Mouse (Mus musculus) fibroblast of lung, adult 2 months (primary cell): ENCODE measurements at regions not wholly inside any gene's neighbourhood (a gene's known extent, or its start where the extent isn't known, plus 50 kb on each side); places are given as distances from the start of the nearest gene placed in this dataset.
"Not testable (repeated sequence)": the region's sequence is repeated elsewhere in the genome, so short reads cannot be mapped to it uniquely, and the experiment has no call there.

Source experiments
- DNase-seq: peaks from one replicate; pipeline ENCODE4 v3.0.0-alpha.2; 2011; ENCODE audit warnings: low read depth

DNA sequence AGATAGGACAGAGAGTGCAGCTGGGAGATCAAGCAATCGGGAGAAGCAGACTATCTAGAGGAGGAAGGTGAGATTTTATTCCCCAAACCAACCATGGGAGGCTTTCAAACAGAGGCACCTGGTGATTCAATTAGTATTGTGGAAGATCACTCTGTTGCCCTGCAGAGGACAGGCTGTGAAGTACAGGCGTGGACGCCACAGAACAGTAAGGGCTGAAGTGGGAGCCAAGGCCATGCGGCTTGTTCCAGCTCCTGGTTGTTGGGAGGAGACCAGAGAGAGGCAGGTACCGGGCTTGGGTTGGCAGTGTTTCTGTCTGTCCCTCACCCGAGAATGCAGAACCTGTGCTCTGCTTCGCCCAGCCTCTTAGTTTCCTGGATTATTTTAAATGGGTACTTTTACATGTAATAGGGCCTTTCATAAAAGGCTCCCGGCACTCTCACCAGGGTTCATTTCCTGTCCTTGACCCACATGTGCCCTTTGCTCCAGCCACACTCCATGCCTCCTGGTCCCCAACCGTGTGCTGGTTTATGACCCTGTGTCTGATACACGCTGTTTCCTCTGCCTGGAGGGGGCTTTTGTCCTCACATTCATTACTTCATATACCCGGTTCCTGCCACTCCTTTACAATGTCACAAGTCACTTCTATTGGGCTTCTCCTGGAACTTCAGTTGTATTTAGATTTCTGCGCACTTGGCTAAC is 58.3 kb downstream of the Vcpkmt start:
- no peak for DNase-seq

DNA sequence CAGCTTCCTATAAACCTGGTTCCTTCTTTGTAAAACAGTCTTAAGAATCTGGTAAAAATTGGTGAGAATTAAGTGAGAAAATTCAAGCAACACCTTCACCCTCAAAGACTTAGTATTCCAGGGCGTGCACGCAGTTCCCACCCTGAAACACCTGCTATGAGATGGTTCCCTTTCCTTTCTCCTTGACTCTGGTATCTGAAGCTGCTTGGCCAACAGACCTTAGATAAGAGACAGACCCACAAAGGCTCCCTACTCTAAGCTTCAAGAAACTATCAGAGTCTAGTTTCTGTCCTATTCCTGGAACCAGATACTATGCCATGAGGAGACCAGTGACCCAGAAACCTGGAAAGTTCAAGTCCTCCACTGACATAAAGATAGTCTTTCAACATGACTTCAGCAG is 63.0 kb downstream of the Vcpkmt start:
- no peak for DNase-seq

DNA sequence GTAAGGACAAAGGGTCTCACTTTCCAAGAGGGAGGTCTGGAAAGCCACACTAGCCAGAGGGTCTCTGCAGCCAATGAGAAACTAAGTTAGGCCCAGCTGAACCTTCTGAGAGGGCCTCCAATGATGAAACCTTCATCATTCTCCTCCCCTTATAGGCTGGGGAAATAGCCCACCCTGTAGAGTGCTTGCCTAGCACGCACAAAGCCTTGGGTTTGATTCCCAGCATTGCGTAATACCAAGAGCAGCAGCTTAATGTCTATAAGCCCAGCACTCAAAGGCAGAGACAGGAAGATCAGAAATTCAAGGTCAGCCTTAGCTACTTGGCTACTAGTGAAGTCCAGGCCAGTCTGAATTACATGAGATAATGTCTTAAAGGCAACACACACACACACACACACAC is 63.8 kb downstream of the Vcpkmt start:
- no peak for DNase-seq

DNA sequence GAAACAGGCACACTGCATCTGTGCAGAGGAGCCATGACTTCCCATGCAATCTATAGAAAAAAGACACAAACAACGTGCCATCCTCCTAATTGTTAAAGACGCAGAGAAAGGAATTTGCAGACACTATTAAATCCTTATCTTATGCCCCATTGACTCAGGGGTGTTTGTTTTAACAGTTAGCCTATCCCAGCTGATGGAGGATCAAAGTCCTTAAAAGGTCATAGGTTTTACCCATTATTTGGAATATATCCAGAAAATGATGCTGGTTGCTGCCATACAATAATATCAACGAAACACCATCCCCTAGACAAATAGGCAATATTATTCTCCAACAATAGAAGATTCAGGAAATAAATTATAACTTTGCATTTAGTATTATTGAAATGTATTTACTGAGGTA is 65.2 kb downstream of the Vcpkmt start:
- DNase-seq = no peak

DNA sequence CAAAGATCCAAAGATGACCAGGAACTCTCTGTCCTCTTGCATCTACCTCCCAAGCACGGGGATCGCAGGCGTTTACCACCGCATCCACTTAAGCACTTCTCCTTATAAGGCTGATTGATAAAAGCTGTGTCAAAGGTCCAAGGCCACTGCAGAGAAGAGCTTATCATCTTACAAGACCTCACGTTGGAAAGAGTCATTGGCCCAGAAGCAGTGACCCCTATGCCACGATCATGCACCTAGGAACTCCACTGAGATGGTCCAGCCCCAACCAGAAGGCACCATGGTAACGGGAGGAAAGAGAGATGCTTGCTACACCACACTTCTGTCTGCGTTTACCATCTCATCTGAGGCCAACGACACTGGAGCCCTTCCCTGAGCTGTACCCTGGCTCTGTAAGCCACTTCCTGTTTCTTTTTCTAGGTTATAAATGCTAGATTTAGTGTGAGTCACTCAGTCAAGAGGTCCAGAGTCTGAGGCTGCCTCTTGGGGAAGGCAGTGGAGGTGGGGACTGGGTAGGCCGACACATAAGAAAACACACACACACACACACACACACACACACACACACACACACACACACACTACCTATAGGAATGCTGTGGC is 66.4 kb downstream of the Vcpkmt start:
- no peak for DNase-seq

DNA sequence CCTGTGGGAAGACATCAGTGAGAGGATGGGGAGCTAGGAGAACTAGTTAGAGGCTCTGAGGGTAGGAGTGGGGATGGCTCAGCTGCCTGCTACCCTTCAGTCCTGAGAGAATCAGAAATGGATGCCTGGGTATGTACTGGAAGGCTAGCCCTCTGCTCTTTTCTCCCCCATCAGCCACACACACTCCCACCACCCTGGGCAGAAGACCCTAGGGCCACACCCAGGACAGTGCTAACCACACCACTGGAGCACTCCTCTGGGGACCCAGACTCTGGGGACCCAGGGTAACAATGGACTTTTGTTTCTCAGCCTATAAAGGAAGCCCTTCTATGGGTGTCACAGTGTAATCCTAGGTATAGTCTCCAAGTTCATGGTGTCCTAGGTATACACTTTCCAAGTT is 67.0 kb downstream of the Vcpkmt start:
- no peak for DNase-seq

DNA sequence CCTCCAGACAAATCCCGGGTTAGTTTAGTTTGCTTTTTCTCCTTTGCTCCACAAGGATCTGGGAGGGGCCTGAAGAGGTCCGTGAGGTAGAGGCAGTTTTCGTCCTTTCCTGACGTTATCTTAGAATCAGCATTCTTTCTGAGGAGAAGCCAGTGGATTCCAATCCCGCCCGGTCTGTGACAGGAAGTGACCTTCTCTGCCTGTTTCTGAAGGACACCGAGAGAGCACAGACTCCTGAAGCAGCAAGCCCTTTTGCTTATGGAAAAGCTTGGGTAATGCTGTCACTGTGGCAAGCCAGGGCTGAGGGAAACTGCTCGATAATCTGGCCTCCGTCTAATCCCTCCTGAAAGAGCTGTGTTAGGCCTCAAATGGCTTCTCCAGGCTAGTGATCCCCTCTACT is 67.7 kb downstream of the Vcpkmt start:
- DNase-seq = no peak

DNA sequence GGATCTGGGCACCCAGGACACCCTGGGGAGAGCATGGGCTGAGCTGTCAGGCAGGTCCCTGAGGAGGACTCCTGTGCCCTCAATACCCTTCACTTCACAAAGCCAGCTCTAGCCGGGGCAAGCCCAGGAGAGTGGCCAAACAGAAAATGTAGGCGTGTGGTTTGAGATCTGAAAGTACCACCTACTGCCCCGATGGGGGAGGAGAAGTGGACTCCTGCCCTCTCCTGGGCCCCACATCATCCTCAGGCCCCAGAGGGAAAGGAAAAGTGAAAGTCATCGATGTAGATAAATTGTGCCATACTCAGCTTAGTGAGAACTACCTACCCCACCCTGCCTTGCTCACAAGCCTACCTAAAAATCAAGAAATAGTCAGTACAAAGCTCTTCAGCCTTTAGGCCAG is 69.7 kb downstream of the Vcpkmt start:
- no peak for DNase-seq

DNA sequence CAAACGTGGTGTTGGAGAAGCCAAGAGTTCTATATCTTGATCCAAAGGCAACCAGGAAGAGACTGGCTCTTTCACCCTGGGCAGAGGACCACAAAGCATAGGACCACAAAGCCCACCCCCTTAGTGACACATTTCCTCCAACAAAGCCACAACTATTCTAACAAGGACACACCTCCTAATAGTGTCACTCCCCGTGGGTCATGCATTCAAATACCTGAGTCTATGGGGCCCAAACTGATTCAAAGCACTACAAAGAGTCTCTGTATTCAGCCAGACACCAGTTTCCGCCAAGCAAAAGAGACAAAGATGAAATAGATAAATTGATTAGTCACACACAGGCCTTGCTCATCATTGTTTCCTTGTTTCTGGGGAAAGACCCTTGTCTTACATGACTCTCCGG is 72.1 kb downstream of the Vcpkmt start:
- no peak for DNase-seq

DNA sequence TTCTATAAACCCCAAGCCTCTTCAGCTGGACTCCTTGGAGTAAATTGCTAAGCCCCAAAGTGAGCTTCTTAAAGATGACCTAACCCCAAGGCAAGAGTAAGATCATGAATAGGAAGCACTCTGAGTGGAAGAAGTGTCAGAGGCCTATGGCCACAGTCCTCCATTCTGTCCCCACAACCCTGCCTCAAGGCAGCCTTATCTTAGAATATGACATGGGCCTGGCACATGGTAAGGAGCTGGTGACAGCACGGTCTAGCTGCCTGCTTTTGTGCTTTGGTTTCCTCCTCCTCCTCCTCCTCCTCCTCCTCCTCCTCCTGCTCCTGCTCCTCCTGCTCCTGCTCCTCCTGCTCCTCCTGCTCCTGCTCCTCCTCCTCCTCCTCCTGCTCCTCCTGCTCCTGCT is 73.6 kb downstream of the Vcpkmt start:
- not testable (repeated sequence) for DNase-seq

DNA sequence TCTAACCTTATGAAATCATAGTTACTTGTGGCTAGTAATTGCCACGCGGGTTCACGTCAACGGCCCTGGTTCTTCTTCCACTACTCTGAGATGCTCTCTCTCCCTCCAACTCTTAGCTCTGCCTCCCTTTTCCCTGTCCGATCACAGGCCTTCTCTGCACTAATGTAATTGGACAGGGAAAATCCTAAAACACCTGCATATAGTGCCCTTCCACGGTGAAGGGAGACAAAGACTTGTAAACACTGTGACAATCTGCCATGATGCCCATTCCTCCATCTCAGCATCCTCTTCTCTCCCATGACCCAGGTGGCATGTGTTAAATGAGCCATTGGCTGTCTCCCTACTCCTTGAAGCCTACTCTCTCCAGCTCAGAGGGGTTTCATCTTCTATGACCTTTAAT is 74.9 kb downstream of the Vcpkmt start:
- no peak for DNase-seq

DNA sequence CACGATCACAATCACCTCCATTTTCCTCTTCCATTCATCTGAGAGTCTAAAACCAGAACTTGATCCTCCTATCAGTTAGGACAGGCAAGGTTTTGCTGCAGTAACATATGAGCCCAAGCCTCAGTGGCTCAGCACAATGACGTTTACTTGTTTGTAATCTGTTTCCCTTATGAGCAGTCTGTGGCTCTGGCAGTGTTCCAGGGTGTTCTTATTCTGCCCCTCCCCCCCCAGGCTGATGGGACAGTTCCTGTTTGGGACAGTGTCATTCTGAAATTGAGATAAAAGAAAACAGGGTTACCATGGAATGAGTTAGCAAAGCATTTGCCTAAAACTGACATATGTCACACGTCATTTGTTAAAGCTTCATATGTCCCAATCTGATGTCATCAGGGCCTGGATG is 75.5 kb downstream of the Vcpkmt start:
- DNase-seq = no peak

DNA sequence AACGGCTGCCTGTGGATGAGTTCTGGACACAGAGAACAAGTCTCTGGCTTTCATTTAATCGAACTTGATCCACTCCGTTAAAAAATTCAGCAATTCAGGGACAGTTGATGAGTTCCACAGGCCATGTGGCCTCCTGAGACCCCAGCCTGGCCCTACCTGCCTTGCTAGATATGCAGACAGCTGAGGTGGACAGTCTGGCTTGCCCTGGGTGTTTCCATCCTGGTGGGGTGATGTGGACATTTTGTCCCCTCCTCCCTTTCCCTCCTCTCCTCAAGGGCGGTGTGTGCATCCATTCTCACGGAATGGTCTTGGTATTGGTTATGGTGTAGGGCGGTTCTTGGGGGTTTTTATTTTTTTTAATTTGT is 80.1 kb downstream of the Vcpkmt start:
- no peak for DNase-seq

DNA sequence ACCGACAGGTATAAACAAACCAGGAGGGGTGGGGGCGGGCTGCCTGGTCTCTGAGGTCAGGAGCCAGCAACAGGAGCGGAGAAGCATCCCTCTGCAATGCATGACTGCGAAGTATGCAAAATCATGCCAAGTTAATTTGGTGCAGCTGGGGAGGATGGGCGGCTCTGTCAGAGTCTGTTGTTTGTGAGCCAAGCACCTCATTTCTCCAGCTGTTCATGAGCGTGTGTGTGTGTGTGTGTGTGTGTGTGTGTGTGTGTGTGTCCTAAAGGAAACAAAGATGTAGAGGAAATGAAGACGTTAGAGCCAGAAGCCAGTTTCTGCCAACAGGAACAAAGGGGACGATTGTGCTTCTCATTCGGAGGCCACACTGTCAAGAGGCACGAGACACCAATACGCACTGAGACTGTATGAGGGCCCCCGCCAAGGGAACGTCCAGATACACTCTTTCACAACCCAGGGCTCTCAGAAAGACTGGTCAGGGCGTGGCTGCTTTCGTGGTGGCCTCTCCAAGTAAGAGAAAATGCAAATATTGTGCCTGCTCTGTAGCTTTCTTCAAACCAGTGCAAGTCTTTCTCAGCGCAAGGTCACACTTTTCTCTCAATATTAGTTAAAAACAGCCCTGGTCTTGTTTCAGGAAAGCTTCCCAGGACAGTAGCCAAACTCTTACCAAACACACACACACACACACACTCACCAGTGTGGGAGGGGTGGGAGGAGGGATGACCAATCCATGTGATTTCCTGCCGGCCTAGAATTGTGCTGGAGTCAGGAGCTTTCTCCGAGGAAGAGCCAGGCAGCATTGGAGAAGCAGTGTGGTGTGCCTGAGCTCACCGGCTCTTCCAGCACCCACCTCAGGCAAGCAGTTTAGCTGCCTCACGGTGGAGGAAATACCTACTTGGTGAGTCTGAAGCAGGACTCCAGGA is 80.8 kb downstream of the Vcpkmt start:
- DNase-seq = peak; percentile 97

DNA sequence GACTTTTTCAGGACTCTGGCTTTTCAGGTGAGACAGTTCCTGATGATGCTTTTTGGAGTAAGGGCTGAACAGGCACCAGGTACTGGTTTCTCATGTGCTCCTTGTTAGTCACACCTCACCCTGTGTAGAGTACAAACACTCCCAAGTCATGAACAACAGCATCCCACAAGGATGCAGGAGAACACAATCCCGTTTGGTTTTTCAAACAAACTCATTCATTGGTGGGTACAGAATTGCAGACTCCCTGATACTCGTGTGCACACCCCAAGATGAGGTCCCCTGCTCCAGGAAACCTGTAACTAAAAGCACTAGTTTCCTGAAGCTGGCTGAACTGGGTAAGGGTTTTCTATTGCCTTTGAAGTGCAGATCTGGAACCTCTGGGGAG is 81.5 kb downstream of the Vcpkmt start:
- no peak for DNase-seq

DNA sequence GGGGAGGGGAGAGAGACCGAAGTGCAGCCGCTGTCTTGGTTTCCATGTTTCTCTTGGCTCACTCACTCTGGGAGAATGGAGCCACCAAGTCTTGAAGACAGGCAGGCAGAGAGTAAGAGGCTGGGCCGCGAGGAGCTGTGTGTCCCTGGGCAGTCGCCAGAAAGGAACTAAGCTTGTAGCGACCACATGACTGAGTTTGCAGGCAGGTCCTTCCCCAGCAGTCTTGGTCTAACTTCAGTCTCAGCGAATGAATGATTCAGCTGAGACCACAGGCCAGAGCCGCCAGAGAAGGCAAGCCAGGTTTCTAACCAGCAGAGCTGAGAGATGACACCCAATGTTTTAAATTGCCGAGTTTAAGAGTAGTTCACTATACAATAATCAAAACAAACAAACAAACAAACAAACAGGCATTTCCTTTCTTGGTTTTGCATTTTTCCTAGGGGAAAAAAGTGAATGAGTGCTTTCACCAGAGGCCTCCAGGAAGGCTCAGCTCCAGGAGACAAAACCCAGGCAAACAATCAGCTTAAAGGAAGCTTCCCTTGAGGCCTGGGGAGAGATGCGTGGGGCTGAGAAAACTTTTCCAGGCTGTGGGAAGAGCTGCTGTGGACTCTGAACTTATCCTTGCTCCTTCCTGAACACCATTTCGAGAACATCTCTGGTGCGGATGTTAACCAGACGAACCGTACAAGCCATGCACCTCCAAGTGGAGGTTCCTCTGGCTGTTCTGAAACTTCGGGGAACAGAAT is 82.1 kb downstream of the Vcpkmt start:
- DNase-seq = no peak

DNA sequence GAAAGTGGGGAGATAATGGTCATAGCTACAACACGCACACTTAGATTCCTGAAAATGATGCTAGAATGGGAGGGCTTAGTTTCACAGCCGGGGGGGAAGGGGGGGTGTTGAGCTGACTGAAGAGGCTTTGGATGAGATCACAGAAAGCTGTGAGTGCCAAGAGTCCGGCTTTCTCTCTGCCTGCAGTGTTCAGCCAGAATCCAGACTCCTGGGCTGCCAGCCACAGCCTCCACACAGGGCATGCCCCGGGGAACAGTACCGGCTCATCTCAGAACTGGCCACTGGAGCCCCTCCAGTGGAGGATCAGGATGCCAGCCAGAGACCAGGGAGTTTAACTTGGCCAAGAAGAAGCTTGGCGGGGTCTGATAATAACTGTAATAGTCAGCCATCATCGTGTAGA is 85.7 kb downstream of the Vcpkmt start:
- peak; percentile 91 for DNase-seq

DNA sequence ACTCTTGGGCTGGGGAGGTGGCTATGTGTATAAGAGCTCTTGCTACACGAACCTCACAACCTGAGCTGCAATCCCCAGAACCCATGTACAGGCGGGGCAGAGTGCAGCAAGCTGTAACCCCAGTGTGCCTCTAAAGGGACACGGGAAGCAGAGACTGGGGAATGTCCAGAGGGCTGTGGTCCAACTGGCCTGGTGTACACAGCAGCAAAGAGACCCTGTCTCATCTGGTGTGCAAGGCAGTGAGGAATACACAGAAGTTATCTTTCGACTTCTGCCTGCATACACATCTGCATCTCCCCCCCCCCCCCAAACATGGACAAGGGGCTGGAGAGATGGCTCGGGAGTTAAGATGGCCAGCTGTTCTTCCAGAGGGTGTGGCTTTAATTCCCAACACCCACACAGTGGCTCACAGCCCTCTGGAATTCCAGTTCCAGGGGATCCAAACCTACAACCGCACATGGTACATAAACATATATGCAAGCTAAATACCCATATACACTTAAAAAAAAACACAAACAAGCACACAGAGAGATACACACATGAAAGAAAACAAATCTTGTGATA is 86.4 kb downstream of the Vcpkmt start:
- DNase-seq = no peak

DNA sequence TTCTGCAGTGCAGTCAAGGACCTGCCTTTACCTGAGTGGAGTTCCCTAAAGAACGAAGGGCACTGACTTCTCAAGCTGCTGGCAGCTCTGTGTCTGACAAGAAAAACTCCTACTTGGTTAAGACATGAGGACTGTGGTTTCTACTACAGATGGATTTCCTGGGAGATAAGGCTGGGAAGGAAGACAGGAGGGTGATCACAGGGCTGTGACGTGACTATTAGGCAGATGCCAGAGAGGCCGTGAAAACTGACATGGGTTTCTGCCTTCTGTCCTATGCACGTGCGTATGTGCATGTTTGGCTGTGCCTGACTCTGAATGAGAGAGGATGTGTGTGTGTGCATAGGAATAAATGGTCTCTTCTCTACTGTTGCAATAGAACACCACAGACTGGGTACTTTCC is 87.1 kb downstream of the Vcpkmt start:
- DNase-seq = no peak

DNA sequence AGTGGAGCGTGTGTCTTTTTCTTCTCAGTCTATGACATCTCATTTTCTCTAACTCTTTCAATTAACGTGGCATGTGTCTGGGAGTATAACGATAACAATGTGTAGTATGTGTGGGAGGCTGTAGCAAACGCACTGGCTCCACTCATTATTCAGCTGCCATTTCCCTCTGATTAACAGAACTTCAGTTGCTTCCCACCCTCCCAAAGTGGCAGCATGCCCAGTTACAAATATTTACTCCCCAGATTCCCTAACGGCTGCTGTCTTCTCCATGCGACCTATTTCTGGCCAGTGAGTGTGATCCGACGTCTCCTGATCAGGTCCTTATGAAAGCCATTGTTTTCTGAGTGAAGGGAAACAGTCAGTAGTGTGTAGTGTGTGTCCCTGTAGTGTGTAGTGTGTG is 88.2 kb downstream of the Vcpkmt start:
- DNase-seq = no peak

DNA sequence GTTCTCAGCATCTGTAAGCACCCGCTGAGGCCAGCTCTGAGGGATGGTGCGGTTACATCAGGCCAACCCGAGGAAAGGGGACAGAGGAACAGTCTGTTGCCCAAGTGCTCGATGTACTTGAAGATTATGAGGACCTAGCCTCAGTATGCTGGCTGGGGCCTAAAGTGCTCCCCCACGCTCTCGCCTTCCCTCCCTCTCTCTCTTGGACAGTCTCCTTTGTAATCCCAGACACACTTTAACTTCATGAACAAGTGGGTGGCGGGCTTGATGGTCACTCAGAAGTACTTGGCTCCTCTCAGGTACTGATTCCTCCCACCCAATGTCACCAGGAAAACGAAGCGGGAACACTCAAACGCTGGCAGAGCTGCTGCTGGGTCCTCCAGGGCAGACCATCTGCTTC is 93.1 kb downstream of the Vcpkmt start:
- no peak for DNase-seq

DNA sequence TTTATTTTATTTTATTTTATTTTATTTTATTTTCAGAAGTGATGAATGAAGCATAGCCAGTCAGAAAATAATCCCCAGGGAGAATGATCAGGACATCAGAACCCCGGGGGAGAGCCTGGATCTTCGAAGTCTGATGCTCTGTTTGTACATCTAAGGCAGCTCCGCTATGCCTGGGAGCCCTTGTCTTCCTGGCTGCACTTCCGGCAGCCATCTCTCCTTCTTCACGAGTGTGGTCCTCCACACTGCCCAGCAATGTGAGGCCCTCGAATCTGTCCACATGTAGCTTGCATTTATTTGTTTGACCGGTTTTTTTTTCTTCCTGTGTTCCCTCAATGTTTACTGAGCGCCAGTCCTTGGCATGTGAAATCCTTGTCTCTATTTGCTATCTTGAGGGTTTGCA is 95.9 kb downstream of the Vcpkmt start:
- DNase-seq = no peak
